Mouse (Mus musculus) right cerebral cortex, postnatal 14 days (tissue): ENCODE measurements at regions not wholly inside any gene's neighbourhood (a gene's known extent, or its start where the extent isn't known, plus 50 kb on each side); places are given as distances from the start of the nearest gene placed in this dataset.

ENCODE experiments used
- DNase-seq: peaks from one replicate; pipeline ENCODE4 v3.0.0; 2022

GRCm38 (mm10) chr9:67699846-67700579, 59.2 kb upstream of the C2cd4b start:
- DNase-seq = peak; percentile 32

GRCm38 (mm10) chr9:67708246-67708960, 50.8 kb upstream of the C2cd4b start:
- DNase-seq = no peak
